Mouse (Mus musculus): ENCODE data around the gene Cldn14.

The Cldn14 gene

GRCm38 (mm10) chr16:94008737-94009136 lies at the start of gene Cldn14:
Cldn14 (minus strand) TSS chr16:94008837.
- CTCF ChIA-PET, result no interaction called here
- POLR2A ChIA-PET, result interaction anchor here in 3 of 4 experiments (0.5 to 14.5 kb wide), 11 partner anchors 9 to 543 kb away, joined by 3 to 95 read pairs (median 3); partner anchors contain the start of gene Hlcs (in 1 of the 3)

- ChIA-PET CTCF (interaction anchor here in 1 of 4 experiments (0.5 kb wide), 1 partner anchor 267 kb away, joined by 3 read pairs; no protein-coding TSS in a partner anchor), POLR2A (interaction anchor here in 3 of 4 experiments (0.7 to 2.7 kb wide), 8 partner anchors 10 to 45 kb away, joined by 3 to 8 read pairs (median 3); no protein-coding TSS in a partner anchor)
Measured at GRCm38 (mm10) chr16:94055576-94055975, 46.9 kb upstream of the Cldn14 start.

- ChIA-PET CTCF (interaction anchor here in 1 of 4 experiments (0.5 kb wide), 1 partner anchor 268 kb away, joined by 3 read pairs; no protein-coding TSS in a partner anchor), POLR2A (interaction anchor here in 3 of 4 experiments (0.6 to 2.7 kb wide), 7 partner anchors 10 to 58 kb away, joined by 3 to 8 read pairs (median 3); no protein-coding TSS in a partner anchor)
Measured at GRCm38 (mm10) chr16:94055176-94055575, 46.5 kb upstream of the Cldn14 start.

DNA sequence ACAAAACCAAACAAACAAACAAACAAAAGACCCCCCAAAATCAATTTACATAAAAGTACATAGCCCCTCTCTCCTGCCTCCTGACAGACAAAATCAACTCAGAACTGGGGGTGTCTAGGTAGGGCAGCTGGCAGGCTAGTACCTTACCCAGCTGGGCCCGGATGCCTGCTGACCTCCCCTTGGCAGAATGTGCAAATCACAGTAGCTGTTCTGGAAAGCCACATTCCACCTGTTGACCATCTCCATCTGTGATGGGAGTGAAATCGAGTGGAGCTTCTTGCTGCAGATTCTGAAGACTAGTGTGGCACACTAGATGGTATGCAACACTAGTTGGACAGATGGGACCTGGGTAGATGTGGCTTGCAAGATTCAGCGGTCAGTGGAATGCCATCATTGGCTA lies 41.7 kb upstream of the Cldn14 start:
- ChIA-PET POLR2A (no interaction called here), CTCF (interaction anchor here in 2 of 4 experiments (0.7 to 0.9 kb wide), 2 partner anchors 16 to 19 kb away, joined by 3 read pairs; no protein-coding TSS in a partner anchor)

- CTCF ChIA-PET, result interaction anchor here in 2 of 4 experiments (0.5 to 2.2 kb wide), 7 partner anchors 10 to 1716 kb away, joined by 3 to 9 read pairs (median 4); no protein-coding TSS in a partner anchor
- POLR2A ChIA-PET, result interaction anchor here in 2 of 4 experiments (1.1 to 1.6 kb wide), 7 partner anchors 9 to 62 kb away, joined by 3 to 7 read pairs (median 3); no protein-coding TSS in a partner anchor
Measured at GRCm38 (mm10) chr16:94044996-94045395, 36.4 kb upstream of the Cldn14 start.

DNA sequence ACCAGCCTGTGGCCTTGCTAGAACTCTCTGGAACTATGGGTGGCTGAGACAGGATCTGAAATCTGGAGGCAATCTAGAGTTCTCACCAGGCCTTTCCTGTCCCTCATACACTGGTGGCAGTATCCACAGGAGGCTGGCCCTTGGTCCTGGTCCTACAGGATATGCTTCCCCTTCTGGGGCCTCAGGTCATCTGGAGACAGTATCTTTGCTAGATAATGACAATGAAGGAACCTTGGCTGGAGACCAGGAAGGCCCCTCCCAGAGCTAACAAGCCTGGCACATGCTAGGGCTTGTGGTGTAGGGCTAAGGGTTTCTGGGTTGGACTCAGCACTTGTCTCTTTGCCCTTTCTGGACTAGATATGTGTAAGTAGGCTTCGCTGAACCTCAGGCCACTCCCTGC lies 35.2 kb upstream of the Cldn14 start:
- ChIA-PET POLR2A (interaction anchor here in 1 of 4 experiments (1.3 kb wide), 2 partner anchors 12 to 17 kb away, joined by 3 read pairs; no protein-coding TSS in a partner anchor), CTCF (no interaction called here)

GRCm38 (mm10) chr16:94041065-94041712 lies 32.6 kb upstream of the Cldn14 start:
- POLR2A ChIA-PET, result interaction anchor here in 2 of 4 experiments (1.0 to 1.1 kb wide), 2 partner anchors 18 to 59 kb away, joined by 3 to 6 read pairs; no protein-coding TSS in a partner anchor
- CTCF ChIA-PET, result interaction anchor here in 2 of 4 experiments (0.6 kb wide), 2 partner anchors 102 to 294 kb away, joined by 4 to 5 read pairs; no protein-coding TSS in a partner anchor

GRCm38 (mm10) chr16:94040485-94040884 lies 31.8 kb upstream of the Cldn14 start:
- ChIA-PET CTCF (no interaction called here), POLR2A (interaction anchor here in 1 of 4 experiments (1.0 kb wide), 1 partner anchor 58 kb away, joined by 3 read pairs; no protein-coding TSS in a partner anchor)

DNA sequence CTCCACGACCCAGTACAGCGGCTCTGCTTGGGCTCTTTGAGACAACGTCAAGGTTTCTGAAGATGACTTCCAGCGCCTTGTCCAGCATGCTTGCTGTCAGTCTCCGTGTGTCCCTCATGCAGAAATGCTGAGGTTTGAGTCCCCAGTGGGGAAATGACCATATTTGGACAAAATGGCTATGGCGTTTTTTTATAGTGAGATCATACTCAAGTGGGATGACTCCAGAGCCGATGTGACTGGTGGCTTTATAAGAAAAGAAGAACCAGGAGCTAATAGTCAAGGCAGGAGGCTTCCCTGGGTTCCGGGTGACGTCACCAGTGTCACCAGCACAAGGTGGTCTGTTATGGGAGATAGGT lies 30.3 kb upstream of the Cldn14 start:
- POLR2A ChIA-PET, result interaction anchor here in 3 of 4 experiments (0.8 to 2.5 kb wide), 4 partner anchors 10 to 291 kb away, joined by 3 to 8 read pairs (median 3); no protein-coding TSS in a partner anchor

GRCm38 (mm10) chr16:94038272-94038985 lies 29.8 kb upstream of the Cldn14 start:
- POLR2A ChIA-PET, result interaction anchor here in 2 of 4 experiments (0.5 to 2.5 kb wide), 7 partner anchors 16 to 553 kb away, joined by 3 to 8 read pairs (median 3); partner anchors contain the start of gene Ttc3 (in 1 of the 2)
- CTCF ChIA-PET, result interaction anchor here in 3 of 4 experiments (0.6 to 1.6 kb wide), 8 partner anchors 19 to 275 kb away, joined by 3 to 8 read pairs (median 3); partner anchors contain the start of gene Hlcs (in 1 of the 3)

More for the DNA sequence above, 30.3 kb upstream of the Cldn14 start:
- CTCF ChIA-PET, result interaction anchor here in 3 of 4 experiments (0.6 to 1.6 kb wide), 6 partner anchors 18 to 275 kb away, joined by 3 to 8 read pairs (median 3); partner anchors contain the start of gene Hlcs (in 1 of the 3)

DNA sequence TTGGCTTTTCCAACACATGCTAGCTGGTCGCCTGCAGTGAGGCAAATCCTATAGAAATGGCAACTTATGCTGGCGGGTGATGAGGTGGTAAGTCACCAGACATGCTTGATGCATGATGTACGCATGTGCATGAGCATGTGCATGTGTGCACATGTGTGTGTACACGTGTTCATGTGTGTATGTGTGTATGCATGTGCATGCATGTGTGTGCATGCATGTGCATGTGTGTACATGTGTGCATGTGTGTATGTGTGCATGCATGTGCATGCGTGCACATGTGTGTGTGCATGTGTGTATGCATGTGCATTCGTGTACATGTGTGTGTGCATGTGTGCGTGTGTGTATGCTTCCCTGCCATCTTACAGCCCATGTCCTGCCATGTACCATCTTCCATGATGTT lies 28.6 kb upstream of the Cldn14 start:
- POLR2A ChIA-PET, result interaction anchor here in 2 of 4 experiments (0.7 to 2.5 kb wide), 5 partner anchors 17 to 554 kb away, joined by 3 to 8 read pairs (median 3); no protein-coding TSS in a partner anchor
- CTCF ChIA-PET, result interaction anchor here in 3 of 4 experiments (0.6 to 1.6 kb wide), 8 partner anchors 28 to 277 kb away, joined by 3 to 8 read pairs (median 4); partner anchors contain the start of gene Hlcs (in 1 of the 3)

DNA sequence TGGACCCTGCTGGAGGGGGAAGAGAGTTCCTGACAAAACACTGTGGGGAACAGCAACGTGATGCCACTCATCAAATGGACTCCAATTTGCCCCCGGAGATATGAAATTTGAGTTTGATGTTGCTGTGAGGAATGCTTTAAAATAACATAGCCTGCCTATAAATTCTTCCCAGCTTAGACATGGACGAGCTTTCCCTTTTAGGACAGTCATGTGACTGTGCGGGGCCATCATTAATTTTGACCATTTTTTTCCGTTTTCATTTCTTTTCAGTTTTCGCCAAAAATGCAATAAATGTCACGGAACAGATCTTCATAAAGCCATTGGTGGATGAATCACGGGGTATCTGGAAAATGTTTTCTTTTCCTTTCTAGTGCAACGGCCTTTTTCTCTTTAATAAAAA lies 25.5 kb upstream of the Cldn14 start:
- POLR2A ChIA-PET, result interaction anchor here in 2 of 4 experiments (0.6 to 0.7 kb wide), 2 partner anchors 112 to 690 kb away, joined by 3 read pairs; no protein-coding TSS in a partner anchor
- CTCF ChIA-PET, result no interaction called here

DNA sequence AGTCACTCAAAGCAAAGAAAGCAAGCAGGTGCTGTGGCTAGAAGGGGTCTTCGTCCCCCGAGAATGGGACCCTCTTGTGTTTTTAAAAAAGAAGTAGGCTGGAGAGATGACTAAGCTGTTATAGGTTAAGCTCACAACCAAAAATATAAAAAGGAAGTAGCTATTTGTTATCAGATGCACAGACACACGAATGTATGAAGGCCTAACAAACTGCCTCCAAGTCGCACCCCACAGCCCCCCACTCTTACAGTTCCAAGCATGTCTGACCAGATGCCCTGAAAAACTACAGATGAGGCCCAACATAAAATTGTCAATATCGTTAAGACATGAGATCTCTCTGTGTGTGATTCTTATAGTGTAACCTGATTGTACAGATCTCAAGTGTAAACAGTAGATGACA lies 23.6 kb upstream of the Cldn14 start:
- POLR2A ChIA-PET, result interaction anchor here in 1 of 4 experiments (0.7 kb wide), 1 partner anchor 27 kb away, joined by 3 read pairs; no protein-coding TSS in a partner anchor
- CTCF ChIA-PET, result no interaction called here

GRCm38 (mm10) chr16:94023352-94024280 lies 15.0 kb upstream of the Cldn14 start:
- POLR2A ChIA-PET, result interaction anchor here in 1 of 4 experiments (0.8 to 1.0 kb wide), 2 partner anchors 9 to 82 kb away, joined by 3 to 4 read pairs; no protein-coding TSS in a partner anchor

GRCm38 (mm10) chr16:94019725-94020124 lies 11.1 kb upstream of the Cldn14 start:
- CTCF ChIA-PET, result interaction anchor here (0.6 to 2.2 kb wide), 9 partner anchors 45 to 234 kb away, joined by 3 to 10 read pairs (median 4); no protein-coding TSS in a partner anchor

More at GRCm38 (mm10) chr16:94023352-94024280, 15.0 kb upstream of the Cldn14 start:
- CTCF ChIA-PET, result interaction anchor here in 2 of 4 experiments (0.6 to 1.4 kb wide), 2 partner anchors 48 to 92 kb away, joined by 3 to 4 read pairs; no protein-coding TSS in a partner anchor

DNA sequence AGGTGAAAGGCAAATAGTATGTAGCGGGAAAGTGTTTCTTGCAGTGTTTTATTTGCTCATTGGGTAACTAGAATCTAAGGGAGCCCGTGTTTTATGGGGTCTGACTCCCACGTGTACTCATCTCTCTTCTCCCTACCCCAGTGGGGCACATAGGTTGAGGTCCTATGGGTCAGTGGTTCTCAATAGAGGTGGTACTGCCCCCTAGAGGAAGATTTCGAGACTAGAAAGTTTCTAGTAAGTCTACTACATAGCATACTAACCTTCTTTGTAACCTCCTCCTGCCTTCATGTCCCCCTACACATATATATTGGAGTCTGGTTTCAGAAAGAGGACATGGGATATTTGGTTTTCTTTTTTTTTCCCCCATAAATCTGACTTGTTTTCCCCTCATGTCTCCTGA lies 9.3 kb upstream of the Cldn14 start:
- ChIA-PET CTCF (interaction anchor here (0.5 to 1.4 kb wide), 12 partner anchors 8 to 529 kb away, joined by 3 to 9 read pairs (median 4); no protein-coding TSS in a partner anchor), POLR2A (interaction anchor here in 1 of 4 experiments (0.8 to 1.1 kb wide), 3 partner anchors 9 to 102 kb away, joined by 3 read pairs; partner anchors contain the start of gene Cldn14)

More at GRCm38 (mm10) chr16:94019725-94020124, 11.1 kb upstream of the Cldn14 start:
- POLR2A ChIA-PET, result interaction anchor here in 2 of 4 experiments (0.7 to 1.2 kb wide), 4 partner anchors 9 to 309 kb away, joined by 3 to 6 read pairs (median 3); no protein-coding TSS in a partner anchor

Measured in embryonic stem cell, embryonic (primary cell).